Mouse (Mus musculus) cerebellum, adult 11 months (tissue): ENCODE data around the gene Brca2.

Experiments used
- DNase-seq: peaks from one replicate; pipeline ENCODE4 v3.0.0; 2022

Gene Brca2

GRCm38 (mm10) chr5:150599301-150600294 is 77.2 kb downstream of the Brca2 start:
- DNase-seq: no peak

DNA sequence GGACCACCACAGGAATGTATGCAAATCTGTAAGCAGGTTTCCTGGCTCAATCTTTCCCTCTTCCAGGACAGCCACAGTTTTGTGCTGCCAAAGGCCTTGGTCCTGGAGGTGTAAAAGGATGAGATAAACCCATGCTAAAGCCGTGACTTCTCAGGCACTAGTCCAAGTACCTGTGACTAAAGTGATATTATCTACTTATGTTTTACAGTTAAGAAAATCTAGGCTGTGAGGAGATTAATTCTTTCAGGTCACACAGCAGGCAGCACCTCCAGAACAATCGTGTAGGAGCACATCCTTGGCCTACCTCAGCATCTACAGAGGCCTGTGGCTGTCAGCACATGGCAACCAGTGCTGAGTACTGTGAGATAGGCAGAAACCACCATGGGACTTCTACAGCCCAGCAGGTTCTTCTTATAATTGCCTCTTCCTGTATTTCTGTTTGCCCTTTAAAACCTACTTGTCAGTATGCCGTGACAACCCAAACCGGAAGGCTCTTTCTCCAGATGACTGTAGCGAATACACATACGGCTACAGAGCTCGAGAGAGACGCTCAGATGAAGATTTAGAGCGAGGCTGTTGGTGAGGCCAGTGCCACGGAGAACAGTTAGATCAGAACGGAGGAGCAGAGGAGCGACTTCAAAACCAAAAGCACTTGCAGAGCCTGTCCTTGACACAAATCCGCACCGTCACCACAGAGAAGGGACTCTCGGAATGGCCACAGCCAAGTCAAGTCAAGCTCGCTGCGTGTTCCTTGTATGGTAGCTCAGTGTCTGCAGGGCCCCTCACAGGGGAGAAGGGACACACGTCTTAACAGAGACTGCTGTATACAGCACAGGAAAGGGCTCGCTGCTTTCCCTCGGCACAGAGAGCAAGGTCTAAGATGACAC is 78.4 kb downstream of the Brca2 start:
- DNase-seq: no peak

DNA sequence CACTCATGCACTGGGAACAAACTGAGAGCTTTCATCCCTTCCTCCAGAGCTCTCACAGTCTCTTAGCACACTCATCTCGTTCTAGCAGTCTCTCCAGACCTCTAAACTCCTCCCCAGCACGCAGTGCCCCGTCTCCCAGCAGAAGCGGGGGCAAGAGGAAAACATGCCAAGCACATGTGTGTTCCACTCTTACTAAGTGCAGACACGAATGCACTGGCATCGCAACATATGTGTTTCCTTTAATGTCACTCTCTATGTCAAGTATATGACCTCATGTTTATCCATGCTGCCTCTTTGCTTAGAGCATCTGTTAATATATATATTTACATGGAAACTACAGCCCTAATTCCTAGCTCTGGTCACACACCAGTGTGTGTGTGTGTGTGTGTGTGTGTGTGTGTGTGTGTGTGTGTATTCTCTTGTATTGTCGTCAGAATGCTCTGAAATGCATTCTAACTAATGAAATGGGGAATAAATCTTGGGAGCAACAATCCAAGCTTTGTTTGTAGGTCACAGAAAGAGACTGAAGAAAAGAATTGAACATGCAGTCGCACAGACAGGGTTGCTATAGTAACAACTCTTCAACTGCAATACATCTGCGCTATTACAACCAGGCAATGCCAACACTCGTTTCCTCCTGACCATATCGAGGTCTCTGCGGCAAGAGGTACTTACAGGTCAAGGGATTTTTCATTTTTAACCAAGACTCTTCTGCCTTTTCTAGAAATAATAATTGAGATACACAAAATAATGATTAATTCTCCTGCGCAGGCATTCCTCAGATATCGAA is 79.2 kb downstream of the Brca2 start:
- no peak for DNase-seq

DNA sequence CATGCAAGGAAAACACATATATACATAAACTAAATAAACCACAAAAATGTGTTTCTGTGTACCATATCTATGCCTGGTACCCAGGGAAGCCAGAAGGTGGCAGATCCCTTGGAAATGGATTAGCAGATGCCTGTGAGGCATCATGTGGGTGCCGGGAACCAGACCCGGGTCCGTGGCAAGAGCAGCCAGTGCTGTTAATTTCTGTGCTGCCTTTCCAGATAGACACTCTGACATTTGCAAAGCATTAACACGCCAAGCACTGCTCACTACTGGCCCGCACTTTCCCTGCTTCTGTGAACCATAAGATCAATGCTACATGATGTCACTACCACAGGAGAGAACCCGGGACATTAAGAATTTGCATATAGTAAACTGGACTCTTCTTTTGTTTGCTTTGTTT is 83.7 kb downstream of the Brca2 start:
- no peak for DNase-seq

DNA sequence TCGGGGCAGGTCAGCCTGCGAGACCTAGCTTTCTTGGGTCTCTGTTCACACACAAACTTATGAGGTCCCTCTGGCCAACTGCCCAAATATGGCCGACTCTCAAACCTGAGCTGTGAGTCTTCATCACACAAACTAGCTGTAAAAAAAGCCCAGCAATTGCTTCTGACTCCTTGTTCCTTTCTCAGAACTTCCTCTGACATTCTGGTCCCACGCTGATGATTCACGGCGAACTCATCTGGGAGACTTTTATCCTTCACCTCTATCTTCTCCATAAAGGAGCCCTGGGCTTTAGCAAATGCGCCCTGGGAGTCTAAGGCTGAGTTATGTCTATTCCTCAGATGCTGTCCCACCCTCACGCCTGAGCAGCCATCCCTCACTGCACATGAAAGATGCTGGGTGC is 85.2 kb downstream of the Brca2 start:
- DNase-seq: no peak

DNA sequence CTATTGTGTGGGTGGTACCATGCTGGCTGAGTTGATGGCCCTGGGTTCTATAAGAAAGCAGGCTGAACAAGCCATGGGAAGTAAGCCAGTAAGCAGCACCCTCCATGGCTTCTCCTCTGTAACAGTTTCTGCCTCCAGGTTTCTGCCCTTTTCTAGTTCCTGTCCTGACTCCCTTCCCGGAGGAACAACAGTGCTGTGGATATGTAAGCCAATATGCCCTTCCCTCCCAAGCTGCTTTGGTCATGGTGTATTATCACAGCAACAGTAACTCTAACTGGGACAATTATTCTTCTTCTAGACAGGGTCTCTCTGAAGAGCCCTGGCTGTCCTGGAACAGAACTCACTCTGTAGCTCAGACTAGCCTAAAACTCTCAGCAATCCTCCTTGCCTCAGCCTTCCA is 88.7 kb downstream of the Brca2 start:
- DNase-seq: no peak

DNA sequence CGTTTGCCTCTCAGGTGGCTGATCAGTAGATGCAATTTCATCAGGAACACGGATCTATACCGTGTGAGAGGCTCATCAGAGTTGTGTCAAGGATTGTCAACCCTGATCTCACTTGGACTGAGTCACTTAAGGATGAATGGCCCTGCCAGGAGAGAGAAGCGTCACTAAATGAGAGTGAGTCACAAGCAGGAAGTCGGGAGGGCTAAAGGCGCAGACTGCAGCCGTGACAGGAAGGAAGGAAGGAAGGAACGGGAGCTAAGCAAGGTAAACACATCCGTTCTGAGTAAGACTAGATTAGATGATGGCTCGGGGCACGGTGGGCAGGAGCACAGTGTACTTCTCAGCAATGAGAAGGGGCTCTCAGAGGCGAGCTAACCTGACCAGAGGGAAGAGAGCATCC is 89.3 kb downstream of the Brca2 start:
- no peak for DNase-seq

- no peak for DNase-seq
Measured at GRCm38 (mm10) chr5:150614054-150614453, 91.6 kb downstream of the Brca2 start.

- DNase-seq: no peak
Measured at GRCm38 (mm10) chr5:150616216-150616615, 93.8 kb downstream of the Brca2 start.

DNA sequence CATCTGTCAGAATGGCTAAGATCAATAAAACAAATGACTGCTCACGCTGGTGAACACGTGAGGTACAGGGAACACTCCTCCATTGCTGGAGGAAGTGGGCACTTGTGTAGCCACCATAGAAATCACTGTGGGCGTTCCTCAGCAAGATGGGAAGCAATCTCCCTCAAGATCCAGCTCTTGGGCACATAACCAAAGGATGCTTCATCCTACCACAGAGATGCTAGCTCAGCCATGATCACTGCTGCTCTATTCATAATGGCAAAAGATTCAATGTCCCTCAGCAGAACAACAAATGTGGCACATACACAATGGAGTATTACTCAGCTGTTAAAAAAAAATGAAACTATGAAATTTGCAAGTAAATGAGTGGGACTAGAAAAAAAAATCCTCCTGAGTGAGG is 94.3 kb downstream of the Brca2 start:
- no peak for DNase-seq

- no peak for DNase-seq
Measured at GRCm38 (mm10) chr5:150618599-150619355, 96.3 kb downstream of the Brca2 start.
